Mouse (Mus musculus): ENCODE data around the gene Akap6. TPM values are rescaled to one million over a fixed set of nuclear protein-coding genes. Genes with fewer than 3 reads are reported as not detected.
"Not testable (repeated sequence)": the region's sequence is repeated elsewhere in the genome, so short reads cannot be mapped to it uniquely, and the experiment has no call there.

Gene Akap6
- polyA plus RNA-seq, 1 experiment from 2014 or later = 0.94 TPM

DNA sequence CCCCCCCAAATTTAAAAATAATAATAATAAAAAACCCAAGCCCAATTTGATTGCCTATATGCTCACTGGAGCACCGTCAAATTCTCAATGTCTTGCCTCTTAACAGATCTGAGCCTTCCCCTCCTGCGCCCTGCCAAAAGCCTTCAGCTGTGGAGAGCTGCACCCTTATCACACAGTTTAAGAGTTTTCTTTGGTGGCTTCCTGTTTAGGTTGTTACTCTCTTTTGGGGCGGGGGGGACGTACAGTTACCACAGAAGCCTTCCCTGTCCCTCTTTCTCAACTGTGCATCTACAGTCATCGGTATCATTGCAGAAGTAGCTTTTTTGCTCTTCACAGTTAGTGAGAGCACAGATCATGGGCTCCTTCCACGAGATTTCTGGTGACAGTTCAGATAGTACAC lies 19.2 kb downstream of the Akap6 start:
- H3K9ac ChIP-seq (replicated peaks) = no peak overlapping the region
- no peaks in the 10 kb centered on the region for H3K4me1 ChIP-seq (replicated peaks)
- no peak overlapping the region for H3K4me2 ChIP-seq
- H3K27me3 ChIP-seq = no peaks in the 10 kb centered on the region
- no peak overlapping the region for H3K27ac ChIP-seq
- H3K36me3 ChIP-seq = no peaks in the 10 kb centered on the region
- no peak for ATAC-seq (ENCODE audit: insufficient number of reproducible peaks, insufficient read depth, low FRiP score, low TSS enrichment, low read depth)
- H3K4me3 ChIP-seq (replicated peaks) = no peak overlapping the region
- no peaks in the 10 kb centered on the region for H3K9me3 ChIP-seq
- WGBS = 90% methylated on average over 6 of the region's 6 CpGs

- Histone ChIP-seq H3K4me1 (replicated peaks) (no peaks in the 10 kb centered on the region), H3K4me3 (replicated peaks) (no peak overlapping the region), H3K9me3 (no peaks in the 10 kb centered on the region), H3K9ac (replicated peaks) (no peak overlapping the region), H3K4me2 (no peak overlapping the region), H3K36me3 (no peaks in the 10 kb centered on the region), H3K27me3 (no peaks in the 10 kb centered on the region), H3K27ac (no peak overlapping the region)
- no peak for ATAC-seq (ENCODE audit: insufficient number of reproducible peaks, insufficient read depth, low FRiP score, low TSS enrichment, low read depth)
- 89% methylated on average over 9 of the region's 9 CpGs for WGBS
These were observed 20.0 kb downstream of the Akap6 start for GRCm38 (mm10) chr12:52719232-52719631.

- H3K9ac ChIP-seq (replicated peaks) = no peak overlapping the region
- H3K36me3 ChIP-seq = no peaks in the 10 kb centered on the region
- H3K4me3 ChIP-seq (replicated peaks) = no peak overlapping the region
- no peak for ATAC-seq (ENCODE audit: insufficient number of reproducible peaks, insufficient read depth, low FRiP score, low TSS enrichment, low read depth)
- 76% methylated on average over 5 of the region's 5 CpGs for WGBS
- no peak overlapping the region for H3K27ac ChIP-seq
- H3K4me2 ChIP-seq = no peak overlapping the region
- H3K4me1 ChIP-seq (replicated peaks) = no peaks in the 10 kb centered on the region
- no peaks in the 10 kb centered on the region for H3K27me3 ChIP-seq
- H3K9me3 ChIP-seq = no peaks in the 10 kb centered on the region
These were observed 20.5 kb downstream of the Akap6 start for GRCm38 (mm10) chr12:52719681-52720080.

DNA sequence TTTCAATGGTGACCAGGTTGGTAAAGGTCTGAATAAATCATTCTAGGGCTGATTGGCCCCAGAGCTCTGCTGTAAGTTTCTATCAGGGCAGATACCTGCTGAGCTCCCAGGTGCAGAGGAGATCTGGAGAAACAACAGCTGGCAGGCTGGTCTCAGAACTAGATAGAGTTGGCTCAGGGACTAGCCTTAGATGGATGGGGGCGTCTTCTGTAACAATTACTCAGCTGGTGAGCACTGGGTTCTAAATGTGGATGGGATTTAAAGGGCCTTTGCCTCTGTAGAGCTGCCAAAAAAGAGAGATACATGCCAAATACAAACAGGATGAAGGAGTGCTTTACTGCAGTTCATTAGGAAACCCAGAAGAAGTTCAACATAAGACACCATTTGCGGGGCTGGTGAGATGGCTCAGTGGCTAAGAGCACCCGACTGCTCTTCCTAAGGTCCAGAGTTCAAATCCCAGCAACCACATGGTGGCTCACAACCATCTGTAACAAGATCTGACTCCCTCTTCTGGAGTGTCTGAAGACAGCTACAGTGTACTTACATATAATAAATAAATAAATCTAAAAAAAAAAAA lies 24.9 kb downstream of the Akap6 start:
- H3K27ac ChIP-seq; H3K27me3 ChIP-seq; ATAC-seq (ENCODE audit: insufficient number of reproducible peaks, insufficient read depth, low FRiP score, low TSS enrichment, low read depth); H3K4me1 ChIP-seq (replicated peaks); H3K4me3 ChIP-seq (replicated peaks); H3K9me3 ChIP-seq; H3K9ac ChIP-seq (replicated peaks); H3K36me3 ChIP-seq; H3K4me2 ChIP-seq: not testable (repeated sequence)
- WGBS = 77% methylated on average over 3 of the region's 3 CpGs

DNA sequence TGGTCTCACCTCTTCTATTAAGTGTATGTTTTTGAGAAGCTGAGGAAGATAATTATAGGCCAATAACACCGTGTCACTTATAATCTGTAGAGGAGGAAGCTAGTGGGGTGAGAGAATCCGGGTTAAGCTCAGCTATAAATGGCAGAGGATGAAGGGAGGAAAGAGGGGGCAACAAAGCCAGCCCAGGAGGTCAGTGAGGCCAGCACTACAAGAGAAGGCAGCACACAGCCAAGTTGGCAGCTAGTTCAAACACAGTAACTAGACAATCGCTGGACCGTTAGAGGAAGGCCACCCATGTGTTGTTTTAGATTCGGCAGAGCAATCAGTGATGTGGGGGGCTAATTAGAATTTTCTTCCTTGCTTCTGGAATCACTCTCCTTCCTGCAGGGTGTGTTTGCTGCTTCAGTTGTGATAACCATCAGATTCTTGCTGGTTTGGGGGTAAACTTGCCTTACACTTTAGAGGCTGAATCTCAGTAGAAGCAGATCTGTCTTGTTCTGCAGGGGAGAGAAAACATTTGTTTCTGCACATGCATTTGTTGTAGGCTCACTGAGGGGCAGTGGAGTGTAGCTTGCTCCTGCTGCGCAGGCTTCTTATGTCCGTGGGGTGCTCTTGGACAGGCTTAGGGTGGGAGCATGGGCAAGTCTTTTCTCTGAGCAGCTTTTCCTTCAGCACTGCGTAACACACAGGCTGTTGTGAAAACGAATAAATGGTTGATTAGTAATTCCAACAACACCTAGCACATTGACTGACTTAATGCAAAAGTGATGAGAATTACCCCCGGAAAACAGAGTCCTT lies 27.4 kb downstream of the Akap6 start:
- Histone ChIP-seq H3K9ac (replicated peaks) (no peak overlapping the region), H3K4me1 (replicated peaks) (no peaks in the 10 kb centered on the region), H3K27ac (no peak overlapping the region), H3K36me3 (no peaks in the 10 kb centered on the region), H3K4me3 (replicated peaks) (no peak overlapping the region), H3K9me3 (no peaks in the 10 kb centered on the region), H3K27me3 (no peaks in the 10 kb centered on the region), H3K4me2 (no peak overlapping the region)
- no peak for ATAC-seq (ENCODE audit: insufficient number of reproducible peaks, insufficient read depth, low FRiP score, low TSS enrichment, low read depth)
- WGBS = 61% methylated on average over 10 of the region's 10 CpGs

GRCm38 (mm10) chr12:52729396-52729795 lies 30.2 kb downstream of the Akap6 start:
- Histone ChIP-seq H3K27ac (no peak overlapping the region), H3K4me3 (replicated peaks) (no peak overlapping the region), H3K4me1 (replicated peaks) (no peaks in the 10 kb centered on the region), H3K9ac (replicated peaks) (no peak overlapping the region), H3K36me3 (no peaks in the 10 kb centered on the region), H3K27me3 (no peaks in the 10 kb centered on the region), H3K4me2 (no peak overlapping the region), H3K9me3 (no peaks in the 10 kb centered on the region)
- 82% methylated on average over 6 of the region's 6 CpGs for WGBS
- ATAC-seq (ENCODE audit: insufficient number of reproducible peaks, insufficient read depth, low FRiP score, low TSS enrichment, low read depth) = no peak

DNA sequence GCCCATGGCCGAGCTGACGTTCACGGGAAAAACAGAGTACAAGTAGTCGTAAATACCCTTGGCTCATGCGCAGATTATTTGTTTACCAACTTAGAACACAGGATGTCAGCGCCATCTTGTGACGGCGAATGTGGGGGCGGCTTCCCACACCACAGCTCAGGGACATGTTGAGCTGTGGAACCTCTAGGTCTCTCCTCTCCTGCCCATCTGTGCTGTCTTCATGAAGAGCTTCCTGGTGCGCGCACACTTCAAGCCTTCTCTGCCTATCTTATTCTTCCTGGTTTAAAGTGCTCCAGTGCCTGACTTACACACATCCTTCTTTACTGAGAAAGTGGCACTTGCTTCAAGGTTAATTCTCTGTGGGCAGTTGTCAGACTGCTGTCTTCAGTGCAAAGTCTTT lies 36.0 kb downstream of the Akap6 start:
- H3K27me3 ChIP-seq; ATAC-seq (ENCODE audit: insufficient number of reproducible peaks, insufficient read depth, low FRiP score, low TSS enrichment, low read depth); H3K4me1 ChIP-seq (replicated peaks); H3K9ac ChIP-seq (replicated peaks); H3K4me3 ChIP-seq (replicated peaks); H3K27ac ChIP-seq; H3K4me2 ChIP-seq; H3K9me3 ChIP-seq; H3K36me3 ChIP-seq: not testable (repeated sequence)
- 94% methylated on average over 7 of the region's 11 CpGs for WGBS

DNA sequence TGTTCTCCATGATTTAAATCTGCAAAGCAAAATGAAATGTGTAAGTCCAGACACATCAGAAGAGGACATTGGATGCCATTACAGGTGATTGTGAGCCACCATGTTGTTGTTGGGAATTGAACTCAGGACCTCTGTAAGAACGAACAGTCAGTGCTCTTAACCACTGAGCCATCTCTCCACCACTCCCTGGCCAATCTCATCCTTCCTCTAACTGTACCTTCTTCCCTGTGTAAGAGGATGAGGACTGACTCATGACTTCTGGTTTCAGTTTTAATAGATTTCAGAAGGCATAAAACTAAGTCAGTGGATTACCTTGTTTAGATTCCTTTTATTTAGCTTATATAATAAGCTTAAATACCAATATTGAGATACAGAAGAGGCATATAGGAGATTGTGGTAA lies 38.0 kb downstream of the Akap6 start:
- whole genome bisulfite sequencing = 84% methylated on average over 1 of the region's 1 CpGs
- Histone ChIP-seq H3K4me1 (replicated peaks) (no peaks in the 10 kb centered on the region), H3K36me3 (no peaks in the 10 kb centered on the region), H3K27ac (no peak overlapping the region), H3K9ac (replicated peaks) (no peak overlapping the region), H3K9me3 (no peaks in the 10 kb centered on the region), H3K4me3 (replicated peaks) (no peak overlapping the region), H3K4me2 (no peak overlapping the region), H3K27me3 (no peaks in the 10 kb centered on the region)
- ATAC-seq (ENCODE audit: insufficient number of reproducible peaks, insufficient read depth, low FRiP score, low TSS enrichment, low read depth) = no peak

- ATAC-seq (ENCODE audit: insufficient number of reproducible peaks, insufficient read depth, low FRiP score, low TSS enrichment, low read depth) = no peak
- Histone ChIP-seq H3K4me3 (replicated peaks) (no peak overlapping the region), H3K9me3 (no peaks in the 10 kb centered on the region), H3K4me2 (no peak overlapping the region), H3K4me1 (replicated peaks) (0 out of 2 replicates have a peak, but pooled peaks cover 2% of the 10 kb centered on the region), H3K27me3 (no peaks in the 10 kb centered on the region), H3K36me3 (no peaks in the 10 kb centered on the region), H3K27ac (no peak overlapping the region), H3K9ac (replicated peaks) (no peak overlapping the region)
- 60% methylated on average over 3 of the region's 3 CpGs for WGBS
These were observed 40.1 kb downstream of the Akap6 start for GRCm38 (mm10) chr12:52739326-52739725.

GRCm38 (mm10) chr12:52741801-52742200 lies 42.6 kb downstream of the Akap6 start:
- no peak overlapping the region for H3K4me3 ChIP-seq (replicated peaks)
- H3K36me3 ChIP-seq = no peaks in the 10 kb centered on the region
- no peak overlapping the region for H3K9ac ChIP-seq (replicated peaks)
- H3K4me2 ChIP-seq = no peak overlapping the region
- H3K9me3 ChIP-seq = no peaks in the 10 kb centered on the region
- WGBS = 86% methylated on average over 5 of the region's 5 CpGs
- 0 out of 2 replicates have a peak, but pooled peaks cover 5% of the 10 kb centered on the region for H3K4me1 ChIP-seq (replicated peaks)
- no peak overlapping the region for H3K27ac ChIP-seq
- no peak for ATAC-seq (ENCODE audit: insufficient number of reproducible peaks, insufficient read depth, low FRiP score, low TSS enrichment, low read depth)
- no peaks in the 10 kb centered on the region for H3K27me3 ChIP-seq

GRCm38 (mm10) chr12:52750006-52750405 lies 50.8 kb downstream of the Akap6 start:
- Histone ChIP-seq H3K27me3 (no peaks in the 10 kb centered on the region), H3K27ac (no peak overlapping the region), H3K4me2 (no peak overlapping the region), H3K4me1 (replicated peaks) (no peaks in the 10 kb centered on the region), H3K9me3 (no peaks in the 10 kb centered on the region), H3K36me3 (no peaks in the 10 kb centered on the region), H3K4me3 (replicated peaks) (no peak overlapping the region), H3K9ac (replicated peaks) (no peak overlapping the region)
- ATAC-seq (ENCODE audit: insufficient number of reproducible peaks, insufficient read depth, low FRiP score, low TSS enrichment, low read depth) = no peak
- 62% methylated on average over 12 of the region's 12 CpGs for WGBS

DNA sequence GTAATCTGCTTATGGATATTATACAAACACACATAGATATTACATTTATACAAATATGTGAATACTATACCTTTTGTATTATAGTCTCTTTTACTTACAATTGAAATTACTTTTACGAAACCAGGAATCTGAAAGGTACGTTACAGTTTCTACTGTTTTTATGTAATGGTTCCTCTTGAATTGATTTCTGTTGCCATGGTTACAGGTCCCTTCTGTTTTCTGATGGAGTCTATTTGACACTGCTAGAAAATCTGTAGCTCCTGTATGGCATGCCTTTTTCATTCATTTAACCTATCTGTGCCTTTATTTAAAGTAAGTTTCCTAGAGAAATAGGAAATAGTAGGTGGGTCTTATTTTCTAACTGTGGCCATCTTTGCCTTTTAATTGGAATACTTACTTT lies 56.5 kb downstream of the Akap6 start:
- no peak for ATAC-seq (ENCODE audit: insufficient number of reproducible peaks, insufficient read depth, low FRiP score, low TSS enrichment, low read depth)
- 88% methylated on average over 2 of the region's 2 CpGs for WGBS

More for the DNA sequence above, 56.5 kb downstream of the Akap6 start:
- Histone ChIP-seq H3K4me2 (no peak overlapping the region), H3K27ac (no peak overlapping the region), H3K36me3 (no peaks in the 10 kb centered on the region), H3K27me3 (no peaks in the 10 kb centered on the region), H3K9ac (replicated peaks) (no peak overlapping the region), H3K9me3 (no peaks in the 10 kb centered on the region), H3K4me3 (replicated peaks) (no peak overlapping the region), H3K4me1 (replicated peaks) (no peaks in the 10 kb centered on the region)
